Mouse (Mus musculus) testis, adult 2 months (tissue): Measurements from ENCODE around the gene D11Wsu47e. TPM values are rescaled to one million over a fixed set of nuclear protein-coding genes. Genes with fewer than 3 reads are reported as not detected.
A peak's percentile ranks its signal among the peaks of the same experiment; 100 is the strongest.

Experiments used
- H3K27ac ChIP-seq: fragments of 200-500 bp; 2 replicates; pipeline ENCODE4 v1.5.1; 2012; ENCODE audit warnings: low read depth, low read length; ENCODE audit not compliant: control insufficient read depth, insufficient read depth
- H3K27me3 ChIP-seq: fragments of 200-500 bp; 2 replicates; pipeline ENCODE4 v1.6.1; 2012; ENCODE audit warnings: mild to moderate bottlenecking, low read length, moderate library complexity; ENCODE audit not compliant: control insufficient read depth, insufficient read depth
- H3K36me3 ChIP-seq: fragments of 200-500 bp; 2 replicates; pipeline ENCODE4 v1.6.1; 2012; ENCODE audit warnings: mild to moderate bottlenecking, low read length; ENCODE audit not compliant: control insufficient read depth, insufficient read depth
- H3K4me1 ChIP-seq: fragments of 200-500 bp; 2 replicates; pipeline ENCODE4 v1.6.1; 2012; ENCODE audit warnings: low read length; ENCODE audit not compliant: control insufficient read depth, insufficient read depth
- H3K4me3 ChIP-seq: fragments of 200-500 bp; 2 replicates; pipeline ENCODE4 v1.5.1; 2012; ENCODE audit warnings: low read depth, mild to moderate bottlenecking, low read length, moderate library complexity, mixed read lengths; ENCODE audit not compliant: control insufficient read depth
- CTCF ChIP-seq: fragments of 200-500 bp; IDR thresholded peaks from 2 replicates; pipeline ENCODE4 v1.5.1; 2012; ENCODE audit warnings: low read depth, mild to moderate bottlenecking, inconsistent platforms, low read length, moderate library complexity; ENCODE audit not compliant: control insufficient read depth, insufficient read depth, insufficient replicate concordance
- POLR2A ChIP-seq: fragments of 200-500 bp; IDR thresholded peaks from 2 replicates; pipeline ENCODE4 v1.6.1; 2012; ENCODE audit warnings: low read depth, mild to moderate bottlenecking, inconsistent platforms, low read length, moderate library complexity; ENCODE audit not compliant: control insufficient read depth
- polyA plus RNA-seq: library from polyadenylated mRNA; depleted of rRNA; stranded (reverse); fragments of >200 nt; gene quantifications from 2 replicates; pipeline ENCODE4 v1.2.3, GENCODE M21; 2012

The D11Wsu47e gene
- polyA plus RNA-seq, 1 experiment: 236 TPM

- no peak overlapping the region for H3K27ac ChIP-seq
- no peak for TF ChIP-seq CTCF
- no peak for TF ChIP-seq POLR2A
- H3K27me3 ChIP-seq: no peaks in the 10 kb centered on the region
- peaks cover 16% of the 10 kb centered on the region for H3K4me1 ChIP-seq
- H3K4me3 ChIP-seq: peak overlapping the region; percentile 0; the same call in 1 of the 2 replicates
- H3K36me3 ChIP-seq: no peaks in the 10 kb centered on the region; the same call in 1 of the 2 replicates
These were observed 32.9 kb upstream of the D11Wsu47e start for GRCm38 (mm10) chr11:113651206-113651906.

- TF ChIP-seq CTCF (peak; percentile 50; the same call in 1 of the 2 replicates), POLR2A (no peak)
- Histone ChIP-seq H3K27ac (no peak overlapping the region), H3K4me3 (peak overlapping the region; percentile 0; the same call in 1 of the 2 replicates), H3K4me1 (peaks cover 16% of the 10 kb centered on the region), H3K36me3 (no peaks in the 10 kb centered on the region; the same call in 1 of the 2 replicates), H3K27me3 (no peaks in the 10 kb centered on the region)
These were observed 32.3 kb upstream of the D11Wsu47e start for GRCm38 (mm10) chr11:113651907-113652273.

- no peak overlapping the region for H3K4me3 ChIP-seq
- H3K4me1 ChIP-seq: peaks cover 16% of the 10 kb centered on the region
- H3K27me3 ChIP-seq: no peaks in the 10 kb centered on the region
- no peak overlapping the region for H3K27ac ChIP-seq
- H3K36me3 ChIP-seq: no peaks in the 10 kb centered on the region; the same call in 1 of the 2 replicates
- no peak for TF ChIP-seq CTCF
- TF ChIP-seq POLR2A: no peak
These were observed 31.7 kb upstream of the D11Wsu47e start for GRCm38 (mm10) chr11:113652516-113652915.

GRCm38 (mm10) chr11:113654105-113654504, 30.1 kb upstream of the D11Wsu47e start:
- H3K36me3 ChIP-seq: no peaks in the 10 kb centered on the region; the same call in 1 of the 2 replicates
- TF ChIP-seq CTCF (no peak), POLR2A (no peak)
- H3K4me3 ChIP-seq: no peak overlapping the region
- H3K27ac ChIP-seq: no peak overlapping the region
- H3K27me3 ChIP-seq: no peaks in the 10 kb centered on the region
- peaks cover 5% of the 10 kb centered on the region; the same call in 1 of the 2 replicates for H3K4me1 ChIP-seq

- no peaks in the 10 kb centered on the region for H3K27me3 ChIP-seq
- TF ChIP-seq CTCF: no peak
- TF ChIP-seq POLR2A: no peak
- no peaks in the 10 kb centered on the region; the same call in 1 of the 2 replicates for H3K36me3 ChIP-seq
- no peak overlapping the region for H3K27ac ChIP-seq
- no peak overlapping the region for H3K4me3 ChIP-seq
- peaks cover 5% of the 10 kb centered on the region; the same call in 1 of the 2 replicates for H3K4me1 ChIP-seq
These were observed 29.5 kb upstream of the D11Wsu47e start for GRCm38 (mm10) chr11:113654561-113655270.

- H3K27ac ChIP-seq: no peak overlapping the region
- no peaks in the 10 kb centered on the region for H3K27me3 ChIP-seq
- no peak overlapping the region for H3K4me3 ChIP-seq
- TF ChIP-seq POLR2A (no peak), CTCF (no peak)
- H3K36me3 ChIP-seq: peaks cover 2% of the 10 kb centered on the region; the same call in 1 of the 2 replicates
- H3K4me1 ChIP-seq: no peaks in the 10 kb centered on the region
These were observed 27.7 kb upstream of the D11Wsu47e start for GRCm38 (mm10) chr11:113656511-113656932.

GRCm38 (mm10) chr11:113657221-113657620, 27.0 kb upstream of the D11Wsu47e start:
- Histone ChIP-seq H3K4me1 (no peaks in the 10 kb centered on the region), H3K27ac (no peak overlapping the region), H3K27me3 (no peaks in the 10 kb centered on the region), H3K4me3 (no peak overlapping the region), H3K36me3 (peaks cover 2% of the 10 kb centered on the region; the same call in 1 of the 2 replicates)
- TF ChIP-seq CTCF (no peak), POLR2A (no peak)
